Mouse (Mus musculus): ENCODE data around the gene Med12l.
A peak's percentile ranks its signal among the peaks of the same experiment; 100 is the strongest.
"Not testable (repeated sequence)": the region's sequence is repeated elsewhere in the genome, so short reads cannot be mapped to it uniquely, and the experiment has no call there.

The Med12l gene

DNA sequence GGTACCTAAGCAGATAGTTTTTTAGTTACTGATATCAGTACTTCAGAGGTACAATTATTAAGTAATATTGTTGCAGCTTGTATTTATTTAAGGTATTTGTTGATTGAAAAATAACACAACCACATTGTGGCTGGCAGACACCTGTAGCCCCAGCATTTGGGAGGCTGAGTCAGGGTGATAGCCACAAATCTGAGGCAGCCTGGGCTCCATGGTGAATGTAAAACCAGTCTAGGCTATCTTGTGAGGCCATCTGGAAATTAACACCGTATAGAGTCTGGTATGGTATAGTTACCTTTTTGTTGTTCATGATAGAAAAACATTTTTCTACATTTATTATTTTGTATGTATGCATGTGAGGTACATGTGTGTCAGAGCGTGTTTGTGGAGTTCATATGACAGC lies 96.5 kb downstream of the Med12l start:
- no peak for DNase-seq

- DNase-seq = no peak
Observed at GRCm38 (mm10) chr3:59104462-59104861, 98.8 kb downstream of the Med12l start.

- no peak for DNase-seq
Observed at GRCm38 (mm10) chr3:59107439-59107838, 101.8 kb downstream of the Med12l start.

DNA sequence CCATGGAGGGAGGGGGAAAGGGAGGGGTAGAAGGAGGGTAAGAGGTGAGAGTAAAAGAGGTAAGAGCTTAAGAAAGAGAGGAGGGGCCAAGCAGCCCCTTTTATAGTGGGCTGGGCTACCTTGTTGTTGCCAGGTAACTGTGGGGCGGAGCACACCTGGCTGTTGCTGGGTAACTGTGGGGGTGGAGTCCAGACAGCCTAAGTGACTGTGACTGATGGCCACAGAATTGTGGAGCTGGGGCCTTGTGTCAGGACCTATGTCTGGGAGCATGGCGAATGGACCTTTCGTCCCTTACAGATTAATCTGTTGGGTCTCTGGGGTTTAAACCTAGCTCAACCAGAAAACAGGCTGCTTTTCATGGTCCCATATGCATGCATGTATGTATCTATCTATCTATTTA lies 104.2 kb downstream of the Med12l start:
- not testable (repeated sequence) for DNase-seq

DNA sequence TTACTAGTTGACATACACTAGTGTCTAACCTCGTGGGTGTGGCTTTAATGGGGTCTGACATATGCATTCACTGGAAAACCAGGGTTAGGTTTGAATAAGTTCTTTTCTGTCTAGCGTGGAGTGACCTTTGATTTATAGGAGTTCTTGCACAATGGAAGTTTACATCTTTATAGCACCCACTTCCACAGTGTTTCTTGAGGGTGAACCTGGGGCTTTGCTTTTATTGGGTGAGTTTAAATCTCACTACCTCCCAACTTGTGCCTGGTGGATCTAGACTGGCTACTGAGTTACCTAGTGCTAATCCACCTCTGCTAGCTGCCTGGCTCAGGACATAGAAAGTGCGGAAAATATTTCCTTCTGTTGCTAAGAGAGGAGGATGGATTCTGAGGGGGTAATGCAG lies 106.3 kb downstream of the Med12l start:
- no peak for DNase-seq

DNA sequence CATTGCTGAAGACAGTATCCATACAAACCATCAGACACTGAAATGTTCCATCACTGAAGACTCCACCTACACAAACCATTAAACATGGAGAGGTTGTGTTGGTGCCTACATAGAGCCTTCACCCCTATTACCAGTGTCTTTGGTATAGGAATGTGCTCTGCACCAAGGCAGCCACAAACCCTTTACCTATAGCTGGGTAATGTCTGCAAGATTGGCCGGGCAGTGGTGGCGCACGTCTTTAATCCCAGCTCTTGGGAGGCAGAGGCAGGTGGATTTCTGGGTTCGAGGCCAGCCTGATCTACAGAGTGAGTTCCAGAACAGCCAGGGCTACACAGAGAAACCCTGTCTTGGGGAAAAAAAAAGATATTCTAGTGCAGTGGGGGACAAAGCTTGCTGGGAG lies 107.7 kb downstream of the Med12l start:
- DNase-seq = not testable (repeated sequence)

GRCm38 (mm10) chr3:59113973-59114517 lies 108.4 kb downstream of the Med12l start:
- peak in 1 of 2 experiments; percentile 37 for DNase-seq

- no peak for DNase-seq
Observed at GRCm38 (mm10) chr3:59121067-59121730, 115.6 kb downstream of the Med12l start.

DNA sequence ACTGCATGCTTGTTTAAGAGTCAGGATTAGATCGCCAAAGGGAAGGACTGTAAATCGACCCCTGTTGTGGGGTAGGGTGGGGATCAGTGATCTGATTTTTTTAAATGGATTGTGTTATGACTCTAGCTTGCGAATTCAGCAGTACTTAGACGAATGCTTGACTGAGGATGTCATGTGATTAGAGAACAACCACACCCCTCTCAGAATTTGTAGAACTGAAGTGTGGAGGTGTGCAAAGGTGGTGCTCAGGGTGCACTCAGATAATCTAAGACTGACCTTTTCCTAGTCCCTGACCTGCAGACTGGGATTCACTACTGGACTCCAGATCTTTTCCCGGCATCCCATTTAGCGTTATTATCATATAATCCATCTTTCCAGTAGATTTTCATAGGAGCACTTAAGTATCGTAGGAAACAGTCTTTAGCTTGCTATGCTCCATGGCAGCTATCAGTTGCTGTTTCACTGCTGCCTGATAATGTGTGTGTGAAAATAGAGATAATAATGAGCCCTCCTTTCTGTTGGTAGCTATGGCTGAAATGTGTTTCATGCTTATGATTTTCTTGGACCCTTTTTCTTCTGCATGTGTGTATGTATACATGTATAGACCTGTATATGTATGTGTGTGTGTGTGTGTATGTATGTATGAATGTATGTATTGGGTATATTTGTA lies 116.3 kb downstream of the Med12l start:
- no peak for DNase-seq

DNA sequence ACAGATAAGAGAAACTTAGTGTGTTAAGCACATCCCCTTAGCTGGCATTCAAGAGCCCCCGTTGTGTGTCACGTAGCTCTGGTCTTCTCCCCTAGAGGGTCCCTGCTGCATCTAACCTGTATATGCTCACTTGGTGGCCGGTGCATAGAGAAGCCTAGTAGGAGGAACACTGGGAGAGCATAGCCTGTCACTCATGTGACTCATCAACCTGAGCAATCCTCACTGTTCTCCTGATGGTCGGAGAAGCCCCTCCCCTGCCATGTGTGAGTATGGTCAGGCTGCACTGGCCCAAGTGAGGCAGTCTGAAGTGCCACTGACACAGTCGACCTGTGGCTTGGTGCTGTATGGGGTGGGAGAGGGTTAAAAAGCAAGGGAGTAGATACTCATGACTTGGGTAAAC lies 119.4 kb downstream of the Med12l start:
- no peak for DNase-seq

DNA sequence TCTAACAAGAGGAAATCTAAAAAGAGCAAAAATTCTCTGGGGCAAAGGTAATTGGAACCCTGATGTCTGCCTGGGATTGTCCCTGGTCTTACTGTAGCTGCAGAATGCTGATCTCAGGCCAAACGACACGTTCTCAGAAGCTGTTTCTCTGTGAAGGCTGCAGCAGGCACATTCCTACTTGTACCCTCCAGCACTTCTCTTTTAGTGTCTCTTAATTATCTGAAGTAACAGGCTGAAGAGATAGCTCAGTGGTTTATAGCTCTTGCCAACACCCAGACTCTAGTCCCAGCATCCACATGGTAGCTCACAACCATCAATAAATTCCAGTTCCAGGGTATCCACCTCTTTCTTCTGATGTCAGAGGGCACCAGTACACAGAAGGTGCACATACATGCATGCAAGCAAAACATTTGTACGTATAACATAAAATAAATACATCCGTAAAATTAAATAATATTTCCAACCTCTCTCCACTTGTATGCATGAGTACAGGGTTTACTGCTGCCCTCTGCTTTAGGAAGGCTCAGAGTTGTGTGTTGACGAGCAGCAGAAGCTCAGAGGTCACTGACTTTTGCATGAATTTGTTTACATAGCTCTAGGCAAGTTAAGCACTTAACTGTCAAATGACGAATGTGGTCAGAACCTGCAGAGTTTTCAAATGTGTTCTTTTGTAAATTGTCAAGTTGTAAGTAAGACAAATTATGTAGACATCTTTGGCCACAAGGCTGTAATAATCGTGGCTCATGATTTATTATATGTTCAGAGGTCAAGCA lies 120.3 kb downstream of the Med12l start:
- DNase-seq = no peak

DNA sequence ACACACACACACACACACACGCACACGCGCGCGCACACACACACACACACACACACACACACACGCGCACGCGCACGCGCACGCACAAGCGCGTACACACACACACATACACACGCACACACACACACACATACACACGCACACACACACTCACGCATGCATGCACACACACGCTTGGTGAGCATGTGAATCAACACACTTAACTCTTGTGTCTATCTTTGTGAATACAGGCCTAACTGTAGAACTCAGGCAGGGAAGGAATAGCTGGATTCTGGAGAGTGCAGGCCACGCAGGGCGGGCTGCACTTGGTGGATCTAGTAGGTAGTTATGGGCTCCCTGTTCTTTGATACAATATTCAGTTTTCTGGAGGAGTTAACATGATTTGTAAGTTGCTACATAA lies 123.1 kb downstream of the Med12l start:
- no peak for DNase-seq

DNA sequence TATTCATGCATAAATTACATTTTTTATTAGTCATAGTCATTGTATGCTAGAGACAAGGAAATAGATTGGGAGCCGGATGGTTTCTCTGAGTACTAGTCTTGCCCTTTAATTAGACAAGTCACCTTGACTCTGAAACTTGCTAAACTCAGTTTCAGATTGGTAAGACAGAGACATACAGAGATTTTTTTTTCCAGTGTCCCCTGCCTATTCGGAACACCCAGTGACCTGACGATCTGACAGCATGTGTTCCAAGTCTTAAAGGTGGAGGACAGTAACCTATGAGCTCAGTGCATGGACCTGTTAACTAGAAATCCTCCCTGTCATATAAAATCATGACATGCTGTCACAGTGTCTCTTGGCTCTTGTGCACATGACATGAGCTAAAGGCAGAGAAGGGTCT lies 123.9 kb downstream of the Med12l start:
- no peak for DNase-seq

DNA sequence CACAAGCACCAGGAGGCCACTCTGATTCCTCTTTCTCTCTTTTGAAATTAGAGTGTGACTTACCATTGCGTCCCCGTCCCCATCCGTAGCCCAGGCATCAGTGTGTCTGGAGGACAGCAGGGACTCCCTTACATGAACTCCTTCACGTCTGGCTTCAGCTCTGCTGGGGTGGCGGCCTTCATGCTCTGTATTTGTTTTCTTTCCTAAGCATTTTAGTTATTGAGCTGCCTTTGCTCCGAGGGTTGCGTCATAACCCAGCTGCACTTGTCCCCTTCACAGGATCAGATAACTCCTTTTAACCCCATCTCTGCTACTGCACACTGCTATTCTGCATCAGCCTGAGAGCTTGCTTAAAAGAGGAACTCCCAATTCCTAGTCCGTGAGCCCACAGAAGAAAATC lies 124.8 kb downstream of the Med12l start:
- peak in 1 of 2 experiments; percentile 19 for DNase-seq

GRCm38 (mm10) chr3:59131081-59131480 lies 125.5 kb downstream of the Med12l start:
- DNase-seq = no peak

DNA sequence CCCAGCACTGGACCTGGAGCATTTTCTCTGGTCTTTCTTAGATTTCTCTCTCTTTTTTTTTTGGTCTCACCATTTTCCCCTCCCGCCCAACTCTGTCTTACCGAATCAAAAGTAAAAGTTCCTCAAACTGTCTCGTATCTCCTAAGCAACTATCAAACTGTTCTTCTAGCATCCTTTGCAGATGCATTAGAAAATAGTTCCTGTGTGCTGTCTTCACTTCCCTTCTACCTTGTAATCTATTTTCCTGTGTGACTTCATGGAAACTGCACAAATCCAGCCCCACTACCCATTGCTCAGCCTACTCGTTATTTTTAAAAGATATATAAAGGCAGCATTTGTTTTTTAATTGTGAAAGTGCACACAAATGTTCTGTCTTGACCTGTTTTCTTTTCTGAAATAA lies 126.3 kb downstream of the Med12l start:
- no peak for DNase-seq

GRCm38 (mm10) chr3:59133189-59133588 lies 127.6 kb downstream of the Med12l start:
- no peak for DNase-seq

- no peak for DNase-seq
Observed at GRCm38 (mm10) chr3:59135911-59136653, 130.5 kb downstream of the Med12l start.

DNA sequence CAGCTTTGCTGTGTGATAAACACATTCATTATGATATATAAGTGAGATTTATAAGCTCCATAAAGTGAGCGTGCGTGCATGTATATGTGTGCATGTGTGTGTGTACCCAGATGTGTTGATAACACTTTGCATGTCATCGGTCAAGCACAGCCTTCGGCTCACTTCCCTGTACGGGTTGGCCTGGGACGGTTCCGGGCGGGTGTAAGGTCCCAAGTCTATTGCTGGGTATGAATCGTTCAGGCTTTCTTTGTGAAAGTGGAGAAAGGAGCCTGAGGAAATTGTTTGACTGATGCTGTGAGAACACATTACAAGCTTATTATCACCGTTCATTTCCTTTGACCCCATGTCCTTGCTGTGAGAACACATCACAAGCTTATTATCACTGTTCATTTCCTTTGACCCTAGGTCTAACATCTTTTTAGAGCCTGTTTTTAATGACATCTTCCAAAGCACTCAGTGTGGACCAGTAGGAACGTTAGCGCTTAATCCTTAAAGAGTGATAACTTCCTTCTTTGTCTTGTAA lies 133.4 kb downstream of the Med12l start:
- no peak for DNase-seq

GRCm38 (mm10) chr3:59139651-59140051 lies 134.0 kb downstream of the Med12l start:
- DNase-seq = no peak

GRCm38 (mm10) chr3:59140115-59140514 lies 134.5 kb downstream of the Med12l start:
- no peak for DNase-seq

DNA sequence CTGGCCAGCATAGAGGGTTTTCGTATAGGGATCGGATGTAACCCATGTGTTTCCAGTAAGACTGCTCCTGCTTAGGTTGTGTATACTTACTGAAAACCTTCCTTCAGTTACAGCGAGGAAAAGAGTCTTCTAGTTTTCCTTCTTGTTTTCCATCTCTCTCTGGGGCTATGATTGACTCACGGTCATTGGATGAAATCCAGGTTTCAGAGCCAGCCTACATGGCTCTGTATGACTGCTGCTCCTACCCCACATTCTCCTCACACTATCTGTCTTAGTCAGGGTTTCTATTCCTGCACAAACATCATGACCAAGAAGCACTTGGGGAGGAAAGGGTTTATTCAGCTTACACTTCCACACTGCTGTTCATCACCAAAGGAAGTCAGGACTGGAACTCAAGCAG lies 135.3 kb downstream of the Med12l start:
- not testable (repeated sequence) for DNase-seq

Measured in spleen, adult 18-20 months (tissue).